Mouse (Mus musculus) kidney, embryonic 14.5 days (tissue): ENCODE results near the gene Nup98. TPM values are rescaled to one million over a fixed set of nuclear protein-coding genes. Genes with fewer than 3 reads are reported as not detected.
A peak's percentile ranks its signal among the peaks of the same experiment; 100 is the strongest.

ENCODE experiments used
- ATAC-seq: fragments of 200-750 bp; cut with Nextera tagmentation; 2 replicates; pipeline ENCODE4 v1.8.0; 2017; ENCODE audit warnings: moderate number of reproducible peaks, mild to moderate bottlenecking, moderate TSS enrichment, moderate library complexity; ENCODE audit not compliant: low FRiP score, low TSS enrichment
- H3K27ac ChIP-seq: fragments of 300-500 bp; sonication (generic); 2 replicates; pipeline ENCODE4 v1.5.1; 2014; ENCODE audit warnings: low read depth, mild to moderate bottlenecking, low read length, moderate library complexity, mixed read lengths
- H3K27me3 ChIP-seq: fragments of 300-500 bp; sonication (generic); 2 replicates; pipeline ENCODE4 v1.6.1; 2014; ENCODE audit warnings: mild to moderate bottlenecking, low read length; ENCODE audit not compliant: control insufficient read depth, insufficient read depth
- H3K36me3 ChIP-seq: fragments of 300-500 bp; sonication (generic); 2 replicates; pipeline ENCODE4 v1.6.1; 2014; ENCODE audit warnings: low read length, mixed read lengths; ENCODE audit not compliant: control insufficient read depth, insufficient read depth
- H3K4me1 ChIP-seq: fragments of 300-500 bp; sonication (generic); 2 replicates; pipeline ENCODE4 v1.6.1; 2014; ENCODE audit warnings: low read length, mixed read lengths; ENCODE audit not compliant: control insufficient read depth, insufficient read depth
- H3K4me2 ChIP-seq: fragments of 300-500 bp; sonication (generic); replicated peaks from 2 replicates; pipeline ENCODE4 v1.6.1; 2014; ENCODE audit warnings: low read depth, mild to moderate bottlenecking, low read length
- H3K4me3 ChIP-seq: fragments of 300-500 bp; sonication (generic); 2 replicates; pipeline ENCODE4 v1.5.1; 2014; ENCODE audit warnings: mild to moderate bottlenecking, low read length
- H3K9ac ChIP-seq: fragments of 300-500 bp; sonication (generic); 2 replicates; pipeline ENCODE4 v1.6.1; 2014; ENCODE audit warnings: low read depth, mild to moderate bottlenecking, low read length, moderate library complexity
- H3K9me3 ChIP-seq: fragments of 300-500 bp; sonication (generic); 2 replicates; pipeline ENCODE4 v1.6.1; 2016; ENCODE audit warnings: low read length; ENCODE audit not compliant: control insufficient read depth
- WGBS: fragments of 180-500 bp; shearing (Covaris S2); extraction: QIAGEN DNeasy Blood & Tissue Kit; methylation state at CpG from one replicate; pipeline ENCODE4 v1.1.7; 2014; 5-methylcytosine and 5-hydroxymethylcytosine counted together
- polyA plus RNA-seq: library from polyadenylated mRNA; unstranded; fragments of >200 nt; fragmentation: Nextera tagmentation; extraction: Ambion mirVana; gene quantifications from 2 replicates; pipeline ENCODE4 v1.2.1, GENCODE M21; 2014

Nup98 gene
- polyA plus RNA-seq, 1 experiment from 2014 or later, result 55.4 TPM

DNA sequence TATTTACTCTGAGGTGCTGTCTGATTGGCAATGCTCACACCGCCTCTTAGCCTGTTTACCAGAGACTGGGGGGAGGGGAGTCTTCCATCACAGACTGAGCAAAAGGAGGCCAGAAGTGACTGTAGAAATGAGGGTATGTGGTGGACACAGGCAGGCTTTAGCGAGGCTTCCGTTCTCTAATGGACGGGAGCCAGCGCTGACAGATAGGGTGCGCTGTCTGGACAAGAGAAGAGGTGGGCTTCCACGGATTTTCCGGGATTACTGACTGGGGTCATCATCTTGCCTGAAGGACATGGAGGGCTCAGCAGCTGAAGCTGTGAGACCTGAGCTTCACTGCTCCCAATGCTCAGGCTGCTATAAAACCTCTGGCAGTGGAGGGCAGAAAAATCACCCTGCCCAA lies 107.7 kb downstream of the Nup98 start:
- Histone ChIP-seq H3K4me1 (peaks cover 14% of the 10 kb centered on the region), H3K36me3 (no peaks in the 10 kb centered on the region), H3K9ac (no peak overlapping the region), H3K9me3 (no peaks in the 10 kb centered on the region), H3K4me3 (no peak overlapping the region), H3K27ac (no peak overlapping the region), H3K4me2 (no peak overlapping the region), H3K27me3 (no peaks in the 10 kb centered on the region)
- 46% methylated on average over 8 of the region's 8 CpGs for whole genome bisulfite sequencing
- no peak for ATAC-seq

- H3K9ac ChIP-seq, result no peak within 1 kb of the TSS
- no peak within 1 kb of the TSS; the same call in 1 of the 2 replicates for H3K27ac ChIP-seq
- WGBS, result 31% methylated on average over 5 of the region's 5 CpGs
- no peak for ATAC-seq
- H3K36me3 ChIP-seq, result no peaks in the 10 kb centered on the region
- H3K4me1 ChIP-seq, result peaks cover 9% of the 10 kb centered on the region
- peak within 1 kb of the TSS; percentile 53 for H3K4me2 ChIP-seq
- H3K4me3 ChIP-seq, result no peak within 1 kb of the TSS
- H3K9me3 ChIP-seq, result no peaks in the 10 kb centered on the region
- H3K27me3 ChIP-seq, result no peaks in the 10 kb centered on the region
Measured at GRCm38 (mm10) chr7:102101487-102101886, 108.5 kb downstream of the Nup98 start, which contains the start of gene Art1. Art1 (plus strand) TSS chr7:102101743.

- no peak overlapping the region for H3K4me3 ChIP-seq
- 25% methylated on average over 5 of the region's 5 CpGs for WGBS
- H3K36me3 ChIP-seq, result no peaks in the 10 kb centered on the region
- peaks cover 9% of the 10 kb centered on the region for H3K4me1 ChIP-seq
- H3K27me3 ChIP-seq, result no peaks in the 10 kb centered on the region
- peak overlapping the region; percentile 53; the same call in 1 of the 2 replicates for H3K4me2 ChIP-seq
- H3K9ac ChIP-seq, result no peak overlapping the region
- no peaks in the 10 kb centered on the region for H3K9me3 ChIP-seq
- H3K27ac ChIP-seq, result no peak overlapping the region; the same call in 1 of the 2 replicates
- peak; percentile 3; the same call in 1 of the 2 replicates for ATAC-seq
Measured at GRCm38 (mm10) chr7:102100868-102101267, 109.1 kb downstream of the Nup98 start.

DNA sequence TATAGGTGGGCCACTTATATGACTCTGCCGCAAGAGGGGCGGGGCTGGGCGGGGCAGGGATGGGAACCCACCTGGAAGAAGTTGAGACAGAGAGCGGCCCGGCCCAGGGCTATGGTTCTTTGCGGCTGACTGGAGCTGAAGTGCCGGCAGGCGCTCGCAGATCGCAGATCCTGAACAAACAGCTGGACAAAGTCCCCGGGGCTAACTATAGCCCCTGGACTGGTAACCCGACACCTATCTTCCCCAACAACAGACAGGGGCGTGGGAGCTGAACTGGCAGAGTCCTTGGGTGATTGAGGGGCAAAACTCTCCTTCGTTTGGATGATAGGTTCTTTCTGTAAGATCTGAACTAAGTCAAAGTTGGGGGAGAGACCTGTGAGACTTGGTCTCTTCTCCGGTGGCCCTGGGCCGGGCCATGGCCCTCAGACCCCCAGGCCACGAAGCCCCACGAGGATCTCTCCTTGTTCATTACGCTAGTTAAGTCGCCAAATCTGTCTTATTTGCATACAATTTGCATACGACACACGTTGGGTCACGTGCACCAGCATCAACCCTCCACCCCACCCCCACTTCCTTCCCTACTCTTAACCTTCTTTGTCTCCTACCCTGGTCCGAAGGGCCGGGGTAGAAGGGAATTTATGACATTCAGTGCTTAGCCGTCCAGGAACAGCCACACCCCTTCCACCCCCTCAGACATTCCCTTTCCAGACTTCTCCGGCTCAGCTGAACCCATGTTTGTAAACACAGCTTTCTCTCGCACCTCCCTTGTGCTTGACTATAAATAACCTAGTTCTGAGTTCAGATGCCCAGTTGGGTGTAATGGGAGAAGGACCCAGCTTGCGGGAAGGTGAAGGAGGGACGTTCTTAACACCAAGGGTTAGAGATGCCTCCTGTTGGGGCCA lies 110.0 kb downstream of the Nup98 start:
- peak overlapping the region; percentile 53 for H3K4me2 ChIP-seq
- H3K4me3 ChIP-seq, result peak overlapping the region; percentile 22
- H3K9ac ChIP-seq, result no peak overlapping the region
- peaks cover 9% of the 10 kb centered on the region for H3K4me1 ChIP-seq
- 2% methylated on average over 30 of the region's 30 CpGs for WGBS
- H3K36me3 ChIP-seq, result no peaks in the 10 kb centered on the region
- no peak overlapping the region; the same call in 1 of the 2 replicates for H3K27ac ChIP-seq
- H3K27me3 ChIP-seq, result no peaks in the 10 kb centered on the region
- H3K9me3 ChIP-seq, result no peaks in the 10 kb centered on the region
- peak; percentile 80 for ATAC-seq

GRCm38 (mm10) chr7:102087336-102087735 lies 122.6 kb downstream of the Nup98 start:
- no peak overlapping the region for H3K27ac ChIP-seq
- no peak overlapping the region for H3K4me2 ChIP-seq
- no peak for ATAC-seq
- 80% methylated on average over 4 of the region's 4 CpGs for WGBS
- no peaks in the 10 kb centered on the region for H3K27me3 ChIP-seq
- H3K36me3 ChIP-seq, result peaks cover 21% of the 10 kb centered on the region
- no peaks in the 10 kb centered on the region for H3K4me1 ChIP-seq
- H3K4me3 ChIP-seq, result no peak overlapping the region
- no peaks in the 10 kb centered on the region for H3K9me3 ChIP-seq
- no peak overlapping the region for H3K9ac ChIP-seq

- Histone ChIP-seq H3K36me3 (peaks cover 53% of the 10 kb centered on the region), H3K27me3 (no peaks in the 10 kb centered on the region), H3K27ac (no peak overlapping the region), H3K9ac (no peak overlapping the region), H3K9me3 (no peaks in the 10 kb centered on the region), H3K4me1 (no peaks in the 10 kb centered on the region), H3K4me2 (no peak overlapping the region), H3K4me3 (no peak overlapping the region)
- no peak for ATAC-seq
- WGBS, result 87% methylated on average over 26 of the region's 26 CpGs
Measured at GRCm38 (mm10) chr7:102084041-102084696, 125.8 kb downstream of the Nup98 start.

GRCm38 (mm10) chr7:102082816-102083215 lies 127.2 kb downstream of the Nup98 start, which contains the start of gene Trpc2:
Trpc2 (plus strand) TSS chr7:102083116.
- no peaks in the 10 kb centered on the region for H3K4me1 ChIP-seq
- peaks cover 59% of the 10 kb centered on the region for H3K36me3 ChIP-seq
- 90% methylated on average over 5 of the region's 5 CpGs for WGBS
- no peak within 1 kb of the TSS for H3K4me2 ChIP-seq
- H3K27ac ChIP-seq, result no peak within 1 kb of the TSS
- H3K9ac ChIP-seq, result no peak within 1 kb of the TSS
- no peaks in the 10 kb centered on the region for H3K9me3 ChIP-seq
- ATAC-seq, result no peak
- H3K27me3 ChIP-seq, result no peaks in the 10 kb centered on the region
- no peak within 1 kb of the TSS for H3K4me3 ChIP-seq

GRCm38 (mm10) chr7:102081784-102082183 lies 128.2 kb downstream of the Nup98 start:
- Histone ChIP-seq H3K4me3 (no peak overlapping the region), H3K27ac (no peak overlapping the region), H3K9ac (no peak overlapping the region), H3K27me3 (no peaks in the 10 kb centered on the region), H3K4me1 (no peaks in the 10 kb centered on the region), H3K9me3 (no peaks in the 10 kb centered on the region), H3K36me3 (peaks cover 69% of the 10 kb centered on the region), H3K4me2 (no peak overlapping the region)
- ATAC-seq, result no peak
- WGBS, result 92% methylated on average over 5 of the region's 5 CpGs

DNA sequence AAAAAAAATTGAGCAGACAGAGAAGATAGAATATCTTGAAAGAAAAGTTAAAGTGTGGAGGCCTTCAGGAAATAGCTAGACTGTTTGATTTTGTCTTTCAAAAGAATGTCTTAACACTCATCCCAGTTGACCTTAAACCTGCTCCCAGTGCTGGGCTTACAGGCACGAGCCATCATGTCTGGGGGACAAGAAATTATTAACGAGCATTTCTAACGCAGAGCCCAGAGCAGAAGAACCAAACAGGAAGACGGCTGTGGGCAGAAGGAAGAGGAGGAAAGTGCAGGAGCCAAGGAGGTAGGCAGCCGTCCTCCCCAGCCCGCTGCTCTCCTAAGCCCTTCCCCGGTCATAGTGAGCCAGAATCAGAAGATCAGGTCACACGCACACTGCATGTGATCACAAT lies 129.7 kb downstream of the Nup98 start:
- Histone ChIP-seq H3K27ac (no peak overlapping the region), H3K4me1 (no peaks in the 10 kb centered on the region), H3K4me2 (no peak overlapping the region), H3K4me3 (no peak overlapping the region), H3K36me3 (peaks cover 78% of the 10 kb centered on the region), H3K27me3 (no peaks in the 10 kb centered on the region), H3K9me3 (no peaks in the 10 kb centered on the region), H3K9ac (no peak overlapping the region)
- 88% methylated on average over 8 of the region's 8 CpGs for WGBS
- ATAC-seq, result no peak
